Mouse (Mus musculus): ENCODE data around the gene Sart1.

DNA sequence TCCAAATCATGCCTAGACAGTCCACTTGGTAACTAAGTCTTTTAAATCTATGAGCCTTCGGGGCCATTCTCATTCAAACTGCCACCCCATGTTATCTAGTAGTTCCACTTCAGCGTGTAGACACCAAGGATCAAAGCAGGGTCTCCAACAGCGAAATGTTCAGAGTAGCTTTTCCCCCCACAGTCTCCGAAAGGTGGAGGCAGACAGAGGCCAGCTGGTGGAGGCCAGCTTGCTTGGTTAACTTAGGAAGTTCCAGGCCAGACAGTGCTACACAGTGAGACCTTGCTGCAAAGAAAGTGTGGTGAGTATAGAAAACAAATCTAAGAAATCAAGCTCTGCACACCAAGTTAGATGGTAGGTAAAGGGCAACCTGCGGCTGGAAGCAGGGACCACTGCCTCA is 22.1 kb upstream of the Sart1 start:
- TF ChIP-seq GATA1 (IDR thresholded peaks at IDR 0.05; ENCODE audit: borderline replicate concordance, low read length) = no peak
- no peak for TF ChIP-seq TAL1 (conservative IDR thresholded peaks at IDR 0.05; ENCODE audit: low read depth, low read length)

All from G1E (cell line).